ENCODE assay signal across 9 mouse cellular contexts in genomic region chr4:122887336-122887735, GRCm38 (mm10). TPM values are rescaled to one million over a fixed set of nuclear protein-coding genes. Genes with fewer than 3 reads are reported as not detected.
DNase-seq lines count a peak whose midpoint lies in the region; ATAC-seq and TF ChIP-seq lines count a peak whose summit lies in the region.
"Had no signal": no experiment of that assay in that cellular context is flagged by ENCODE, and none has a peak within 500 bp of the region (broad histone marks: within the 10 kb centered on the region; RNA-seq: fewer than 3 reads in every experiment).

No protein-coding gene starts in this region.

- H3K9ac ChIP-seq in lung, embryonic 14.5 days, result no peak overlapping the region; the same call in 1 of the 2 replicates
- H3K9ac ChIP-seq in forebrain, embryonic 12.5 days, result peak overlapping the region; percentile 71; the same call in 1 of the 2 replicates
- H3K9ac ChIP-seq in limb, embryonic 12.5 days (replicated peaks), result no peak overlapping the region

- no peak for TF ChIP-seq CTCF in lung, embryonic 14.5 days (IDR thresholded peaks at IDR 0.05; ENCODE audit: low read depth)
- TF ChIP-seq CTCF in olfactory bulb, adult 2 months (IDR thresholded peaks at IDR 0.05; ENCODE audit: insufficient read depth, low read depth, low read length), result no peak

- H3K27me3 ChIP-seq in lung, embryonic 14.5 days (ENCODE audit: insufficient read depth, low read length), result no peaks in the 10 kb centered on the region
- H3K27me3 ChIP-seq in forebrain, embryonic 12.5 days, result no peaks in the 10 kb centered on the region
- H3K27me3 ChIP-seq in limb, embryonic 12.5 days, result peaks cover 3% of the 10 kb centered on the region; the same call in 1 of the 2 replicates

- no peaks in the 10 kb centered on the region for H3K9me3 ChIP-seq in lung, embryonic 14.5 days (ENCODE audit: low read depth, low read length)
- no peaks in the 10 kb centered on the region for H3K9me3 ChIP-seq in forebrain, embryonic 12.5 days
- no peaks in the 10 kb centered on the region for H3K9me3 ChIP-seq in limb, embryonic 12.5 days

- DNase-seq in lung, embryonic 14.5 days, result no peak
- DNase-seq in lung, postnatal 14 days, result no peak
- no peak for DNase-seq in testis, postnatal 10 days (ENCODE audit: low spot score)
- no peak for DNase-seq in right cerebral cortex, postnatal 36 days (ENCODE audit: low spot score in 2 of 2)
- no peak for DNase-seq in spleen, postnatal 14 days (ENCODE audit: low spot score in 2 of 2)
- DNase-seq: lung, adult 2 months had no signal

- peak overlapping the region; percentile 100 for H3K27ac ChIP-seq in lung, embryonic 14.5 days (ENCODE audit: low read depth)
- peak overlapping the region; percentile 99 for H3K27ac ChIP-seq in forebrain, embryonic 12.5 days
- peak overlapping the region; percentile 99; the same call in 1 of the 2 replicates for H3K27ac ChIP-seq in limb, embryonic 12.5 days
- peak overlapping the region; percentile 98 for H3K27ac ChIP-seq in olfactory bulb, adult 2 months (ENCODE audit: insufficient read depth, low read depth, low read length)

- H3K4me1 ChIP-seq in lung, embryonic 14.5 days (ENCODE audit: insufficient read depth), result peaks cover 13% of the 10 kb centered on the region
- H3K4me1 ChIP-seq in forebrain, embryonic 12.5 days, result peaks cover 22% of the 10 kb centered on the region
- peaks cover 20% of the 10 kb centered on the region for H3K4me1 ChIP-seq in limb, embryonic 12.5 days (replicated peaks)
- peaks cover 6% of the 10 kb centered on the region for H3K4me1 ChIP-seq in olfactory bulb, adult 2 months (ENCODE audit: control insufficient read depth, insufficient read depth, low read length)

- peak overlapping the region; percentile 74 for H3K4me2 ChIP-seq in lung, embryonic 14.5 days
- peak overlapping the region; percentile 77 for H3K4me2 ChIP-seq in forebrain, embryonic 12.5 days
- peak overlapping the region; percentile 85 for H3K4me2 ChIP-seq in limb, embryonic 12.5 days

- peak overlapping the region; percentile 87; the same call in 1 of the 2 replicates for H3K4me3 ChIP-seq in lung, embryonic 14.5 days (ENCODE audit: low read depth, low read length)
- peak overlapping the region; percentile 79; the same call in 1 of the 2 replicates for H3K4me3 ChIP-seq in forebrain, embryonic 12.5 days (replicated peaks)
- H3K4me3 ChIP-seq in limb, embryonic 12.5 days (replicated peaks), result no peak overlapping the region; the same call in 1 of the 2 replicates
- no peak overlapping the region for H3K4me3 ChIP-seq in olfactory bulb, adult 2 months (ENCODE audit: insufficient read depth, low read depth, low read length)

- 64% methylated on average over 2 of the region's 2 CpGs for WGBS in lung, embryonic 14.5 days
- 86% methylated on average over 2 of the region's 2 CpGs for WGBS in forebrain, embryonic 12.5 days
- WGBS in limb, embryonic 12.5 days, result 70% methylated on average over 2 of the region's 2 CpGs
- WGBS in olfactory bulb, adult 2 months, result 76% methylated on average over 2 of the region's 2 CpGs

- no peak for TF ChIP-seq POLR2A in olfactory bulb, adult 2 months (IDR thresholded peaks at IDR 0.05; ENCODE audit: insufficient read depth, low read depth, low read length)

- H3K36me3 ChIP-seq in lung, embryonic 14.5 days (ENCODE audit: insufficient read depth), result 0 out of 2 replicates have a peak, but pooled peaks cover 3% of the 10 kb centered on the region
- no peaks in the 10 kb centered on the region for H3K36me3 ChIP-seq in forebrain, embryonic 12.5 days (replicated peaks)
- H3K36me3 ChIP-seq in limb, embryonic 12.5 days, result no peaks in the 10 kb centered on the region

- ATAC-seq in lung, embryonic 14.5 days (ENCODE audit: insufficient read depth), result no peak
- no peak for ATAC-seq in forebrain, embryonic 12.5 days (ENCODE audit: low FRiP score)
- ATAC-seq in limb, embryonic 12.5 days (ENCODE audit: insufficient number of reproducible peaks, insufficient read depth, low FRiP score, low TSS enrichment, low read depth), result no peak

RNA-seq across cellular contexts. Expression of gene Cap1, which starts 1.5 kb away (rescaled TPM):
- 79.9 and 80.6 TPM in 2 replicates for polyA plus RNA-seq in lung, embryonic 14.5 days (2014; fragmentation: Nextera tagmentation; extraction: Ambion mirVana)
- polyA plus RNA-seq in forebrain, embryonic 12.5 days (2016; fragmentation: Nextera tagmentation; extraction: Ambion mirVana), result 28.1 and 44.4 TPM in 2 replicates
- polyA plus RNA-seq in limb, embryonic 12.5 days (2016; fragmentation: Nextera tagmentation; extraction: Ambion mirVana), result 35.4 and 43.1 TPM in 2 replicates
- 117 TPM in 1 of 2 replicates, not detected in the other for polyA plus RNA-seq in olfactory bulb, adult 2 months (2012; ENCODE audit: insufficient read depth, insufficient read length, low replicate concordance, missing spikeins)

RNA-seq across cellular contexts. Expression of gene Ppt1, which starts 51.3 kb away (rescaled TPM):
- polyA plus RNA-seq in lung, embryonic 14.5 days (2014; fragmentation: Nextera tagmentation; extraction: Ambion mirVana), result 61.0 and 65.7 TPM in 2 replicates
- 69.4 and 70.1 TPM in 2 replicates for polyA plus RNA-seq in forebrain, embryonic 12.5 days (2016; fragmentation: Nextera tagmentation; extraction: Ambion mirVana)
- 60.0 and 67.5 TPM in 2 replicates for polyA plus RNA-seq in limb, embryonic 12.5 days (2016; fragmentation: Nextera tagmentation; extraction: Ambion mirVana)
- polyA plus RNA-seq in olfactory bulb, adult 2 months (2012; ENCODE audit: insufficient read depth, insufficient read length, low replicate concordance, missing spikeins), result 235 TPM in 1 of 2 replicates, not detected in the other

Comparison
In these comparisons a context has a peak if more than half of its experiments do, and no peak if none do; other contexts are left out.
1. H3K4me3 ChIP-seq: peak in lung, embryonic 14.5 days (single experiment) and forebrain, embryonic 12.5 days (single experiment); none in limb, embryonic 12.5 days (single experiment) and olfactory bulb, adult 2 months (single experiment).
2. Peak in every context shown above with its lines, with median percentiles within 50 percentile points of each other: H3K27ac ChIP-seq and H3K4me2 ChIP-seq.